Mouse (Mus musculus): ENCODE results near the gene Camta1. TPM values are rescaled to one million over a fixed set of nuclear protein-coding genes. Genes with fewer than 3 reads are reported as not detected.

The Camta1 gene
- polyA plus RNA-seq, 1 experiment, result 19.2 TPM

DNA sequence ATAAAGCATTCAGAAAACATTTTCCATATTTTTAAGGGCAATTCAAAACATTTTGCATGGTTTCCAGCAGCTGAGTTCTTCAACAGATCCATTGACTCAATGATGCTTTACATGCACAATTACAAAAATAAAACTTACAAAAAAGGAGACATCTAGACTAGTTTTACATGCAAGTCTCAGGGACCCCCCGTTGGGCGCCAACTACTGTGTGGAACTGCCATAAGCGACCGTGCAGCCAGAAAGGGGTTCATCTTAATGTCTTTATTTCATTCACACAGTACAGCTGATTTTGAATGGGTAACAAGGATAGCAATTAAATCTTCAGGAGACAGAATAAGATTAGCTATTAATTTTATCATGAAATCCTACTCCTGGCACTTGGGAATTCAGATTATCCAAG lies 802.1 kb downstream of the Camta1 start:
- no peak for TF ChIP-seq GATA1 (IDR thresholded peaks at IDR 0.05; ENCODE audit: low read length)

DNA sequence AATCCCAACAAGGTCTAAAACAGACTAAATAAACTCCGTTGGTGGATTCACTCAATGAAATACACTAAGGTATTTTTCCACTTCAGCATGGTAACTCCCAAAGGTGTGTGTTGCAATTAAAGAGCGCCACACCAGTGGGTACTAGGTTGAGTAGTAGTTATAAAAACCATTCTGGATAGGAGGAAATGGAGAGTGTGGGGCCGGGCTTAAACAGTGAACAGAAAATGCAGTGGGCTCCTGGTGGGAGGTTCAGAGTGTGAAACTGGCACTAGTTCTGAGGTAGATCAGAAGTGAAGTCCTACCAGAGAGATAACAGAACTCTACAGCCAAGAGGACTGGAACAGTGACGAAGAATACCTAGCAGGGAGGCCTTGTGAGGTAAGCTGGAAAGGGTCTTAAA lies 803.0 kb downstream of the Camta1 start:
- no peak for TF ChIP-seq GATA1 (IDR thresholded peaks at IDR 0.05; ENCODE audit: low read length)

DNA sequence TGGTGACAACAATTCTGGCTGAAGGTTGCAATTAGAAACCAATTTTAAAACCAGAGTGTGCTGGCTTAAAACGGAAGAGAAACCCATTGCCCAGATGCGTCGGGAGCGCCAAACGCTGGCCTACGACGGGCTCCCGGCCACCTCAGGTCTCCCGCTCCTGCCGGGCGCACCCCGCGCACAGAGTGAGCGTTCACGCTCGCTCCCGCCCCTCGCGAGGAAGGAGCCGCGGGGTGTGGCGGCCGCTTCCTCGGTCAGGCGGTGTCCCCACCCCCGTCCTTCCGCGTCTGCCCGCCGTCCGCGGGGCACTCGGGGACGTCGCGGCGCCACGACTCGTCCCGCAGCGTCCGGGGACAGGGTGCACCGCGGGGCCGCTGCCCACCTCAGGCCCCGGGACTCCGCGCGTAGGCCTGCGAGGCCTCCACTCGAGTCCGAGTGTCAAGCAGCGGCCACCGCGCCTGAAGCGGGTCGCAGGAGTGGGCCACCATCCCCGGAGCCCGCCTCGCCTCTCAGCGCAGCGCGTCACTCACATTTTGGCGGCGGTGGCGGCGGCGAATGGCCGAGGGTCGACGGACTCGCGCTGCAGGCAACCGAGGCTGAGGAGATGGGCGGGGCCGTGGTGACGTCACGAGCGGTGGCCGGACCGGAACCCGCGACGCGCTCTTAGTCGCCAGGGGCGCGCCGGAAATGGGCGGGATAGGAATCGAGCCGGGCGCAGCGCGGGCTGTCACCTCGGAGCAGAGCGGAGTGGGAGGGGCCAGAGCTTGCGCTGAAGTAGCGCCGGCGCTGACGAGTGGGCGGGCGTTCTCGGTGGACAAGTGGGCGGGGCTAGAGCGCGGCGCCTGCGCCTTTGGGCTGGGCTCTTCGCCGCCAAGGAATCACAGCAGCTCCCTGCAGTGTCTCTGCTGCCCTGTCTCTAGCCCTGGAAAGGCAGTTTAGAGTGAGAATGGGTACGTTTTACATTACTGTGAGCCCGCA lies 804.0 kb downstream of the Camta1 start, which contains the start of gene Vamp3:
Gene Vamp3, minus strand, starts transcription at position 617 of the 975 bp plus-strand sequence.
- no peak for TF ChIP-seq GATA1 (IDR thresholded peaks at IDR 0.05; ENCODE audit: low read length)

DNA sequence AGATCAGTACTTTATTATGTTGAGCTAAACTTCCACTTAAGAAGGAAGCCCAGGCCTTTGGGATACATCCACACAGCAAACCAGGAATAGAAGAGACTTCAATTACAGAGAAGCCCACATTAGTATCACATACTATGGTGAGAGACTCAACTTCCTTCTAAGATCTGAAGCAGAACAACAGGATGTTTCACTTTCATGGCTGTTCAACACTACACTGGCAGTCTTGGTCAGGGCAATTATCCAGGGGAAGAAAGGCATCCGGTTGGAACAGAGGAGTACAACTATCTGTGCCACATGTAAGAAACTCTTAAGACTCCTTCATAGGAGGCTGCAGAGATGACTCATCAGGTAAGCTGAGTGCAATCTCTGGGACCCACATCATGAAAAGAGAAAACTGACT lies 810.5 kb downstream of the Camta1 start:
- TF ChIP-seq GATA1 (IDR thresholded peaks at IDR 0.05; ENCODE audit: low read length), result no peak

DNA sequence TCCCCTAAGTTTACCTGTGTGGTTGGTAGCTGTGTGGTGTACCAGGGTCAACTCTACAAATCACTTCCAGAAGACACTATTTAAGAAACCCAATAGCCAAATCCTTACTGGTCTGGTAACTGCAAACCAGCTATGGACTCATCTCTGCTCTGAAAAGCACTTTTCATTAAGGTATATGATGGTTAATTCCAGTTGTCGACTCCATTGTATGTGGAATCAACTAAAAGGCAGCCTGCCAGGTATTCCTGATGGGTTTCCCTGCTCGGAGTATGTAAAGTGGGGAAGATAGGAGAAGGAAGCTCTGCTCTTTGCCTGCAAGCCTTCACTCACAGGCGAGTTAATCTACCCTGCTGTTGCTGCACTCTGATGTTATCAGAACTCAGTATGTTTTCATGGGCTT lies 815.2 kb downstream of the Camta1 start:
- no peak for TF ChIP-seq GATA1 (IDR thresholded peaks at IDR 0.05; ENCODE audit: low read length)

DNA sequence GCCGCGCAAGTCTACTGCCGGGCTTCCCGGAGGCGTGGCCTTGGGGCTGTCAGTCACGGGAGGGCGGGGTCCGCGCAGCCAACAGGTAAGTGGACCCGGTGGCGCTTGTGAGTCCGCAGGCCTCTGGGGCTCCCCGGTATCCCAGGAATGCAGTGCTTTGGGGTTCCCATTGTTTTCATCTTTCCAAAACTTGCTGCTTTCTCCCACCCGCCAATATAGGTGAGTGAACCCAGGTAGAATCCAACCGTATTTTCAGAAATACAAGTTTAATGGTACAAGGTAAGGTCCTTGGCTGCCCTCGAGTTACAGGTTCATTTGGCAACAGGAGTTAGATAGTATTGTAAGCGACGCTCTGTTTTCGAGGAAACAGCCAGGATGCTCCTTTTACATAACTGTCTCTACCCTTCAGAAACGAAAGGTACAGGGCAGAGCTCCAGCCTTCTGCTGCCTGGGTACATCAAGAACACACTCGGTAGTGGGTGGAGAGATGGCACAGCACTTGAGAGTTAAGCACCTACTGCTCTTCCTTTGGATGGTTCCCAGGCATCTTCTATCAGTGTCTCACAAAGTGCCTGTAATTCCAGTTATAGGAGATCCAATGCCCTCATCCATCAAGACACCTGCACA lies 816.6 kb downstream of the Camta1 start:
- TF ChIP-seq GATA1 (IDR thresholded peaks at IDR 0.05; ENCODE audit: low read length), result no peak

DNA sequence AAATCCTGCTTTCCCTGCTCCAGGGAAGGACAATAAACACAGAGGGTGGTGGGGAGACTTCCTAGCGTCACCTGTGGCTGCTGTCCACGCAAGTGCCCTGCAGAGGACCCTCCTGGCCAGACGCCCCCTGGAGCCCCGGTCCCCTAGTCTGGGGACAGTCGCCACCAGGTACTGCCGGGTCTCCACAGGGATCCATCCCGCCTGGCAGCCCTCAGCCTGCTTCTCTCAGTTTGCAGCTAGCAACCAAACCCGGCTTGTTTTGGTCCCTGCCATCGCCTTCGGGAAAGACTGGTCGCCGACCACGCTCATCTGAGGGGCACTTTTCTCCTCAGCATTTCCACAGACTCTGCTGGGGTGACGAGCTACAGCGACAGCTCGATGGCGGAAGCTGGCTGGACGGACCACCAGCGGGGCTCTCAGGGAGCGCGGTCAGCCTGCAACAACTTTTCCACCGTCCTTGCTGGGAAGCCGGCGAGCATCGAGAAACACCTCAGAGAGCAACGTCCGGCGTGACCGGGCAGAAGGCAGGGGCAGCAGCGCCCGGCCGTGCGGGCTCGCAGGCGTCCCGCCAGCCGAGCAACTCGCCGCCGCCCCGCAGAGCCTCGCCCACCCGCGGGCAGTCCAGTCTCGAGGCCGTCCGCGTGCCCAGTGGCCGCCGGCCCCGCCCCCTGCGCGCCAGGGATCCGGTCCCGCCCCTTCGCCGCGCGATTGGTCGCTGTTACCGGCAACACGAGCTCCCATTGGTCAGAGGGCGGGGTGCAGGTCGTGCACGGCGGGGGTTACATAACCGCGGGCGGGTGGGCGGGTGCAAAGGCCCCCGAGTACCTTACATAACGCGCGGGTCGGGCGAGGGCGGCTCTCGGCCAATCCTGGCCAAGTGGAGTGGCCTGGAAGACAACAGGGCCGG lies 817.4 kb downstream of the Camta1 start, which contains the start of gene Per3:
Gene Per3, minus strand, starts transcription at position 629 of the 907 bp plus-strand sequence.
- TF ChIP-seq GATA1 (IDR thresholded peaks at IDR 0.05; ENCODE audit: low read length), result no peak

DNA sequence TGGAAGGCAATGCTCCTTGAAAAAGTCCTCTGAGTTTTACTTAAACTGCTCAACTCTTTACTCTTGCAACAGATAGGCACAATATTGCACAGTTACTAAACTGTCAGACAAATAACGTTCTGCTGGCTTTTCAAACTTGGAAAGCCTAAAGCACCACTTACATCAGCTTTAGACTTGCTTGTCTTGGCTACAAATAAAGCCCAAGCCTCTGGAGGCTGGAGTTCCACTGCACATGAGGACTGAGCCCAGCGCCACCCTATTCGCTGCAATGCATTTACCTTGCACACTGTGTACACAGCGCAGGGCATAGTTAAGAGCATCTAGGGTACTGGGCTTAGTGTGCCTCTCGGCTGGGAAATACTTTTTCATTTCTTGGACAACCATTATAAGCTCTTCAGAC lies 818.4 kb downstream of the Camta1 start:
- no peak for TF ChIP-seq GATA1 (IDR thresholded peaks at IDR 0.05; ENCODE audit: low read length)

DNA sequence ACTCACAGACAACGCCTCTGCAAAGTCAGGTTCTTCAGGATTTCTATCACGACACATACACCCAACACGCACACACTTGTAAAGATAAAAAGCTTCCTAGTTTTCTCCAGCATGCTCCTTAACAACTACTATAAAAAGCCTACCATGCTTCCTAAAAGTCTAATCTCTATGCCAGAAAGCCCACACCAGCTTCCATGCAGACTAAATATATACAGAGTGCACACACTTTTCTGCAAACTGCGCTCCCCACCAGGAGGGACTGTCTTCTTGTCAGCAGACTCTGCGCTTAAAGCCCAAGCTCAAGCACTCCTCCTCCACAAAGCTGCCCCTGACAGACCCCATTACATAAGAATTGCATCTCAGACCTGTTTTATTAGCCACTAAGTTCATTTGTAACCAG lies 820.2 kb downstream of the Camta1 start:
- TF ChIP-seq GATA1 (IDR thresholded peaks at IDR 0.05; ENCODE audit: low read length), result no peak

DNA sequence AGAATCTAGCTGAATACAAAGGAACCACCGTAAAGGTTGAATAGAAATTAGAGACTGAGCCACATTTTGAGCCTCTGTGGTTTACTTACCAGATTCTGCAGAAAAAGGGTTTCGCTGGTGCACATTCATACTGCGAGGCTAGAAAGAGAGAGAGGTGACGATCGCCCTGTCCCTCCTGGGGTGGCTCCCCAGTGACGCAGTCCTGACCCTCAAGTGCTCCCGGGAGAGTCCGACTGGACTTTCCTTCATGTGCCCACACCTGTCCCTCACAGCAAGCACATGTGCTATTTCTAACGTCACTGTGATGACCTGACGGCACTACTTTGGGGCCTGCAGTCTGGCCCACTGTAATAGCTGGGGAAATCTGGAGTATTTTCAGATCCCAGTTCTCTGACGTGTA lies 823.9 kb downstream of the Camta1 start:
- no peak for TF ChIP-seq GATA1 (IDR thresholded peaks at IDR 0.05; ENCODE audit: low read length)

DNA sequence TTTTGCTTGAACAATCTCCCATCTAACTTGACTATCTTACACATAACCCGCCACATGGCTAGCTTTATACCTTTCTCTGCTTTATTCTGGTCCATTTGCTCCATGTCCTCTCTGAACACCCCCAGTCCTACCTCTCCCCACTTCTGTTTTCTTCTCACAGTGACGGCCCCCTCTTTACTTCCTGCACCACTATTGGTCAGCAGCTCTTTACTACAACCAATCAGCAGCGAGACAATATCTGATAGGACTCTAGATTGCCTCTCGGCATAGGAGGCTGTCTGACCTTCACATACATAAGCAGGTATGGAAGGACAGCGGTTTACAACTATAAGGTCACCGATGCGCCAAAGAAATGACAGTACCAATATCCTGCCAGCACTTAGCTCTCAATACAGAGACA lies 825.2 kb downstream of the Camta1 start:
- no peak for TF ChIP-seq GATA1 (IDR thresholded peaks at IDR 0.05; ENCODE audit: low read length)

DNA sequence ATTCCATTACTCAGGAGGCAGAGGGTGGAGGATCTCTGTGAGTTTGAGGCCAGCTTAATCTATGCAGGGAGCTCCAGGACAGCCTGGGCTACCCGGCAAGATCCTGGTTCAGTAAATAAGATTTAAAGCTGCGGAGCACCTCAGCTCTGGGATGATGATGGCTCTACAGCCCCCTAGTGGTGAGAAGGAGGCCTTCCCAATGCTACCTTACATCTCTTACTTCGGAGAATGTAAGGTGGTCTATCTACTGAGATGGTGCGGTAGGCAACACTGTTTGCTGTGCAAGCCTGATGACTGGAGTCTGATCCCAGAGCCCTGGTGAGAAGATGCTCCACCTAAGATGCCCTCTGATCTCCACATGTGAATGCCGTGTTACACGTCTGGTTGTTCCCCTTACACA lies 834.7 kb downstream of the Camta1 start:
- no peak for TF ChIP-seq GATA1 (IDR thresholded peaks at IDR 0.05; ENCODE audit: low read length)

DNA sequence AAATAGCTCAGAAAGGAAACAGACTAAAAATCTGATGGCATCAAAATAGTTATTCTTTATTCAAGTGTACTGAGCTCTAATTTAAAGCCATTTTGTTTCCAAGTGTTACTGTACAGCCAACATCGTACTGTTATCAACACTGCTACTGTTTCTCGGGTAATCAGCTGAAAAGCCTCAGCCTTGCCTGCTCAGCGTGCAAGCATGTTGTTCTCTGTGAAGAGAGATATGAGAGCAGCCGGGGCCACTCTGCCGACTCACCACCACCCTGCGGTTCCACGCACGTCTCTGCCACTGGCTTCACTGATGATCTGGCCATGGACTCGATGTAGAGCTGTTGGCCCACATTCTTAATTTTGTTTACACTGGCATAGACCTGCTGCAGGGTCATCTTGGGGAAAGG lies 837.5 kb downstream of the Camta1 start:
- no peak for TF ChIP-seq GATA1 (IDR thresholded peaks at IDR 0.05; ENCODE audit: low read length)

DNA sequence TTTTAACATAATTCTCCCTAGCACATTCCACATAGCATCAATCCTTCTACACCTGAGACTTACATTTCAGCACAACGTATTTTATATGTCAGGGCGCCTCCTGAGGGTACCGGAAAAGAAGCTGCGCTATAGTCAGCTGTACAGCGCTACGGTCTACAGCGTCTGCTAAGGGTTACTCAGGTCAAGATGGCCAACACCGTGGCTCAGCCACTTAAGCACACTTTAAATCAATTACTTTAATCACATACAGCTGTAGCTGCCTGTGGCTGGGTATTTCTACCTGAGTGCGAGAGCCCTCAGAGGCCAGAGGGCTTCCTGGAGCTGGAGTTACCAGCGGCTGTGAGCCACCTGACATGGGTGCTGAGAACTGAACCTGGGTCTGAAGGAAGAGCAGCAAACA lies 845.7 kb downstream of the Camta1 start:
- no peak for TF ChIP-seq GATA1 (IDR thresholded peaks at IDR 0.05; ENCODE audit: low read length)

DNA sequence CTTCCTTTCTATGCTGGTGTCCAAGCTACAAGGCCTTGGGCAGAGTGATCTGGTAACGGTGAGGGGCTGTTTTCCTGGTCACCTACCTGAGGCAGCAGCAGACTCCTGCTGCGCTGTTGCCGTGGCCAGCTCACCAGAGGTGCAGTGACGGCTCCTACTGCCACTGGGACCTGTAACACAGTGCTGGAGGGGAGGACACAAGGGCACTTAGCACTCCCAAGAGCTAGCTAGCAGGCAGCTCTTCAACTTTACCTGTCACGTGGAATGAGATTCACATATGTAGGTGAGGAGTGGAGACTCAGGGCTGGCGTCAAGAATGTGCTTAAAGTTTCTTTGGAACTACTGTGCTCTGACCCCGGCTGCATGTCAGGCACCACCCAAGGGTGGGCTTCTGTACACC lies 851.4 kb downstream of the Camta1 start:
- TF ChIP-seq GATA1 (IDR thresholded peaks at IDR 0.05; ENCODE audit: low read length), result no peak

DNA sequence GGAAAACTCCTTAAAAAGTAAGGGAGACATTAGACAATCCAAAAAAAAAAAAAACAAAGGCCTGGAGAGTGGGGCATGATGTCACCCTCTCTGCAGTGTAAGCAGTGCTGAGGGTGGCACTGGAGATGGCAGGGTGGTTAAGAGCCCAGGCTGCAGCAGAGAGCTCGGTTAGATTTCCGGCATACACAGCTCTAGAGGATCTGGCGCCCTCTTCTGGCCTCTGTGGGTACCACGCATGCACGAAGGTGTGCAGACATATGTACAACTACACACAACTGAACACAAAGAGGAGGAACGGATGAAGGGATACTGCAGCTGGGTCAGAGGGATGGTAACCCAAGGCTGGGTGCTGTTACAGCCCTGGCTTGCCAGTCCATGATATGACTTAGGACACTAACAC lies 854.7 kb downstream of the Camta1 start:
- no peak for TF ChIP-seq GATA1 (IDR thresholded peaks at IDR 0.05; ENCODE audit: low read length)
